Mouse (Mus musculus) spleen, adult 2 months (tissue): ENCODE data around the gene Cdc123.

Source experiments
- CTCF ChIP-seq: fragments of 200-500 bp; IDR thresholded peaks from 2 replicates; pipeline ENCODE4 v1.5.1; 2011; ENCODE audit warnings: mild to moderate bottlenecking, inconsistent platforms; ENCODE audit not compliant: insufficient read depth, insufficient read length, insufficient replicate concordance; ENCODE audit errors: extremely low read depth
- POLR2A ChIP-seq: fragments of 200-500 bp; IDR thresholded peaks from 2 replicates; pipeline ENCODE4 v1.6.1; 2011; ENCODE audit warnings: low read depth, low read length, inconsistent platforms

DNA sequence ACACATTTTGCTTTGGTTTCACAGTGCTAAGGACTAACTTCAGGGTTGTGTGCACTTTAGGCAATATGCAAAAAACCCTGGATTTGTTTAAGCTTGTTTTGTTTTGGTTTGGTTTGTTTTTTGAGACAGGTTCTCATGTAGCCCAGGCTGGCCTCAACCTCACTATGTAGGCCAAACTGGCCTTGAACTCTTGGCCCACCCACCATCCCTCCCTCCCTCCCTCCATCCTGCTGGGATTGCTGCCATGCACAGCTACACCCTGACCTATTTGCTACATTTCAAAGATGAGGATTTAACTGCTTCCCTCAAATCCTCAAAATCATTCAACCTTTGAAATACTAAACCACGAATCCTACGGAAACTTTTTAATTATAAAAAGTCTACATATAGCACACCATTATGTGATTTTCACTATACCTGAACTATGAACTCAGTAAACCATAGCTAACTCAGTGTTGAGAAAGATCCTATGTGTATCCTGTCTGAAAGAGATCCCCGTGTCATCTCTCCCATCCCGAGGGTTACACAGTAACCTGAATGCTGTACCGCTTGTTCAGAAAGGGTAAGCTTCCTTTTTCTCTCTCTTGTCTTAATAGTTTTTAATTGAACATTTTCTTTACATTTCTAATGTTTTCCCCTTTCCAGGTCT lies 19.6 kb downstream of the Cdc123 start:
- TF ChIP-seq CTCF (no peak), POLR2A (no peak)
